Mouse (Mus musculus) intestine, embryonic 15.5 days (tissue): Measurements from ENCODE around the gene Sox6. TPM values are rescaled to one million over a fixed set of nuclear protein-coding genes. Genes with fewer than 3 reads are reported as not detected.

ENCODE experiments used
- ATAC-seq: fragments of 200-750 bp; cut with Nextera tagmentation; 2 replicates; pipeline ENCODE4 v1.8.0; 2017; ENCODE audit warnings: moderate TSS enrichment, moderate library complexity
- H3K27ac ChIP-seq: fragments of 300-500 bp; sonication (generic); 2 replicates; pipeline ENCODE4 v1.5.1; 2015; ENCODE audit warnings: mild to moderate bottlenecking, inconsistent platforms
- H3K27me3 ChIP-seq: fragments of 300-500 bp; sonication (generic); replicated peaks from 2 replicates; pipeline ENCODE4 v1.6.1; 2015; ENCODE audit warnings: inconsistent platforms
- H3K36me3 ChIP-seq: fragments of 300-500 bp; sonication (generic); 2 replicates; pipeline ENCODE4 v1.6.1; 2015; ENCODE audit warnings: inconsistent platforms
- H3K4me1 ChIP-seq: fragments of 300-500 bp; sonication (generic); replicated peaks from 2 replicates; pipeline ENCODE4 v1.6.1; 2015; ENCODE audit warnings: inconsistent platforms
- H3K4me2 ChIP-seq: fragments of 300-500 bp; sonication (generic); replicated peaks from 2 replicates; pipeline ENCODE4 v1.6.1; 2015; ENCODE audit warnings: mild to moderate bottlenecking, inconsistent platforms
- H3K4me3 ChIP-seq: fragments of 300-500 bp; sonication (generic); replicated peaks from 2 replicates; pipeline ENCODE4 v1.5.1; 2015; ENCODE audit warnings: inconsistent platforms
- H3K9ac ChIP-seq: fragments of 300-500 bp; sonication (generic); 2 replicates; pipeline ENCODE4 v1.6.1; 2015; ENCODE audit warnings: inconsistent platforms
- H3K9me3 ChIP-seq: fragments of 300-500 bp; sonication (generic); 2 replicates; pipeline ENCODE4 v1.6.1; 2016; ENCODE audit warnings: inconsistent platforms
- WGBS: fragments of 180-500 bp; shearing (Covaris S2); methylation state at CpG from one replicate; pipeline ENCODE4 v1.1.7; 2015; 5-methylcytosine and 5-hydroxymethylcytosine counted together
- polyA plus RNA-seq: library from polyadenylated mRNA; unstranded; fragments of >200 nt; fragmentation: Nextera tagmentation; extraction: Ambion mirVana; gene quantifications from 2 replicates; pipeline ENCODE4 v1.2.1, GENCODE M21; 2015

Sox6 gene
- polyA plus RNA-seq, 1 experiment from 2014 or later, result 36.1 TPM

- H3K4me1 ChIP-seq, result no peaks in the 10 kb centered on the region
- ATAC-seq, result no peak
- H3K36me3 ChIP-seq, result no peaks in the 10 kb centered on the region
- no peak overlapping the region for H3K4me2 ChIP-seq
- no peak overlapping the region for H3K4me3 ChIP-seq
- H3K9me3 ChIP-seq, result no peaks in the 10 kb centered on the region
- 80% methylated on average over 2 of the region's 2 CpGs for WGBS
- no peak overlapping the region for H3K9ac ChIP-seq
- no peaks in the 10 kb centered on the region for H3K27me3 ChIP-seq
- no peak overlapping the region for H3K27ac ChIP-seq
Measured at GRCm38 (mm10) chr7:115463367-115463766, 575.2 kb downstream of the Sox6 start.

- Histone ChIP-seq H3K4me2 (no peak overlapping the region), H3K36me3 (no peaks in the 10 kb centered on the region), H3K9ac (no peak overlapping the region), H3K4me3 (no peak overlapping the region), H3K9me3 (no peaks in the 10 kb centered on the region), H3K27me3 (no peaks in the 10 kb centered on the region), H3K27ac (no peak overlapping the region), H3K4me1 (no peaks in the 10 kb centered on the region)
- 26% methylated on average over 4 of the region's 4 CpGs for WGBS
- no peak for ATAC-seq
Measured at GRCm38 (mm10) chr7:115462276-115462675, 576.3 kb downstream of the Sox6 start.

- no peak overlapping the region for H3K27ac ChIP-seq
- no peak overlapping the region for H3K9ac ChIP-seq
- peaks cover 10% of the 10 kb centered on the region for H3K4me1 ChIP-seq
- ATAC-seq, result no peak
- WGBS, result 76% methylated on average over 5 of the region's 5 CpGs
- no peak overlapping the region for H3K4me3 ChIP-seq
- no peaks in the 10 kb centered on the region for H3K27me3 ChIP-seq
- H3K36me3 ChIP-seq, result no peaks in the 10 kb centered on the region
- no peak overlapping the region for H3K4me2 ChIP-seq
- no peaks in the 10 kb centered on the region for H3K9me3 ChIP-seq
Measured at GRCm38 (mm10) chr7:115454988-115455387, 583.6 kb downstream of the Sox6 start.

GRCm38 (mm10) chr7:115453713-115454073, 584.9 kb downstream of the Sox6 start:
- Histone ChIP-seq H3K27me3 (no peaks in the 10 kb centered on the region), H3K36me3 (no peaks in the 10 kb centered on the region), H3K4me3 (no peak overlapping the region), H3K4me1 (peaks cover 11% of the 10 kb centered on the region), H3K4me2 (0 out of 2 replicates have a peak overlapping the region, but pooled peaks have one; percentile 14), H3K9ac (no peak overlapping the region), H3K27ac (no peak overlapping the region), H3K9me3 (no peaks in the 10 kb centered on the region)
- no peak for ATAC-seq
- WGBS, result 67% methylated on average over 7 of the region's 7 CpGs

- Histone ChIP-seq H3K9me3 (no peaks in the 10 kb centered on the region), H3K4me2 (0 out of 2 replicates have a peak overlapping the region, but pooled peaks have one; percentile 14), H3K27ac (no peak overlapping the region), H3K36me3 (no peaks in the 10 kb centered on the region), H3K4me3 (no peak overlapping the region), H3K4me1 (peaks cover 13% of the 10 kb centered on the region), H3K27me3 (no peaks in the 10 kb centered on the region), H3K9ac (no peak overlapping the region)
- 37% methylated on average over 21 of the region's 21 CpGs for WGBS
- no peak for ATAC-seq
Measured at GRCm38 (mm10) chr7:115453042-115453712, 585.4 kb downstream of the Sox6 start.

- H3K4me2 ChIP-seq, result no peak overlapping the region
- no peaks in the 10 kb centered on the region for H3K36me3 ChIP-seq
- H3K9me3 ChIP-seq, result no peaks in the 10 kb centered on the region
- WGBS, result 40% methylated on average over 23 of the region's 23 CpGs
- H3K27ac ChIP-seq, result no peak overlapping the region
- H3K9ac ChIP-seq, result no peak overlapping the region
- no peak overlapping the region for H3K4me3 ChIP-seq
- peaks cover 14% of the 10 kb centered on the region for H3K4me1 ChIP-seq
- ATAC-seq, result 0 out of 2 replicates have a peak, but pooled peaks have one; percentile 23
- no peaks in the 10 kb centered on the region for H3K27me3 ChIP-seq
Measured at GRCm38 (mm10) chr7:115450431-115451195, 588.0 kb downstream of the Sox6 start.

- no peaks in the 10 kb centered on the region for H3K9me3 ChIP-seq
- ATAC-seq, result peak; percentile 90
- 48% methylated on average over 8 of the region's 8 CpGs for WGBS
Measured at GRCm38 (mm10) chr7:115448403-115449025, 590.1 kb downstream of the Sox6 start.

GRCm38 (mm10) chr7:115447091-115447490, 591.5 kb downstream of the Sox6 start:
- no peak for ATAC-seq
- no peaks in the 10 kb centered on the region for H3K27me3 ChIP-seq
- no peak overlapping the region for H3K4me3 ChIP-seq
- no peak overlapping the region for H3K9ac ChIP-seq
- no peaks in the 10 kb centered on the region for H3K9me3 ChIP-seq
- no peaks in the 10 kb centered on the region for H3K36me3 ChIP-seq
- H3K27ac ChIP-seq, result no peak overlapping the region
- 68% methylated on average over 3 of the region's 3 CpGs for WGBS
- H3K4me2 ChIP-seq, result no peak overlapping the region
- H3K4me1 ChIP-seq, result peaks cover 12% of the 10 kb centered on the region

More at GRCm38 (mm10) chr7:115448403-115449025, 590.1 kb downstream of the Sox6 start:
- no peak overlapping the region for H3K4me2 ChIP-seq
- H3K4me1 ChIP-seq, result peaks cover 14% of the 10 kb centered on the region
- no peak overlapping the region for H3K27ac ChIP-seq
- no peak overlapping the region for H3K4me3 ChIP-seq
- no peaks in the 10 kb centered on the region for H3K27me3 ChIP-seq
- H3K9ac ChIP-seq, result no peak overlapping the region
- H3K36me3 ChIP-seq, result no peaks in the 10 kb centered on the region

- ATAC-seq, result no peak
- Histone ChIP-seq H3K4me2 (no peak overlapping the region), H3K9me3 (no peaks in the 10 kb centered on the region)
Measured at GRCm38 (mm10) chr7:115446481-115447016, 592.0 kb downstream of the Sox6 start.

GRCm38 (mm10) chr7:115426161-115426982, 612.2 kb downstream of the Sox6 start:
- no peak overlapping the region for H3K4me3 ChIP-seq
- ATAC-seq, result no peak
- 90% methylated on average over 7 of the region's 7 CpGs for WGBS
- H3K4me1 ChIP-seq, result 0 out of 2 replicates have a peak, but pooled peaks cover 2% of the 10 kb centered on the region
- no peak overlapping the region for H3K27ac ChIP-seq
- no peak overlapping the region for H3K4me2 ChIP-seq
- no peaks in the 10 kb centered on the region for H3K27me3 ChIP-seq
- H3K9ac ChIP-seq, result no peak overlapping the region
- no peaks in the 10 kb centered on the region for H3K36me3 ChIP-seq
- no peaks in the 10 kb centered on the region for H3K9me3 ChIP-seq

More at GRCm38 (mm10) chr7:115446481-115447016, 592.0 kb downstream of the Sox6 start:
- Histone ChIP-seq H3K27ac (no peak overlapping the region), H3K4me1 (peaks cover 12% of the 10 kb centered on the region), H3K4me3 (no peak overlapping the region), H3K9ac (no peak overlapping the region), H3K27me3 (no peaks in the 10 kb centered on the region), H3K36me3 (no peaks in the 10 kb centered on the region)
- WGBS, result 38% methylated on average over 6 of the region's 6 CpGs

GRCm38 (mm10) chr7:115422828-115423227, 615.8 kb downstream of the Sox6 start:
- Histone ChIP-seq H3K27me3 (no peaks in the 10 kb centered on the region), H3K4me1 (0 out of 2 replicates have a peak, but pooled peaks cover 2% of the 10 kb centered on the region), H3K4me3 (no peak overlapping the region), H3K36me3 (no peaks in the 10 kb centered on the region), H3K4me2 (no peak overlapping the region), H3K9me3 (no peaks in the 10 kb centered on the region), H3K27ac (no peak overlapping the region), H3K9ac (no peak overlapping the region)
- no peak for ATAC-seq
- 72% methylated on average over 7 of the region's 7 CpGs for WGBS
